ENCODE assay signal across 17 mouse cellular contexts in genomic region chr7:142548706-142549105, GRCm38 (mm10). TPM values are rescaled to one million over a fixed set of nuclear protein-coding genes. Genes with fewer than 3 reads are reported as not detected.
DNase-seq lines count a peak whose midpoint lies in the region; ATAC-seq and TF ChIP-seq lines count a peak whose summit lies in the region.
"Had no signal": no experiment of that assay in that cellular context is flagged by ENCODE, and none has a peak within 500 bp of the region (broad histone marks: within the 10 kb centered on the region; RNA-seq: fewer than 3 reads in every experiment).

No protein-coding gene starts in this region.

- TF ChIP-seq CTCF in gastrocnemius, adult 2 months (IDR thresholded peaks at IDR 0.05), result no peak

- no peaks in the 10 kb centered on the region for H3K27me3 ChIP-seq in kidney, embryonic 16.5 days (ENCODE audit: insufficient read depth, low read length)
- H3K27me3 ChIP-seq in limb, embryonic 10.5 days (ENCODE audit: low read depth, poor library complexity, severe bottlenecking), result no peaks in the 10 kb centered on the region
- H3K27me3 ChIP-seq in myocyte (ENCODE audit: control insufficient read depth, insufficient read depth, insufficient read length), result no peaks in the 10 kb centered on the region

- WGBS in kidney, embryonic 16.5 days, result 27% methylated on average over 6 of the region's 6 CpGs
- WGBS in limb, embryonic 10.5 days, result 2% methylated on average over 6 of the region's 6 CpGs

- DNase-seq in gastrocnemius, adult 2 months, result peak; percentile 72
- no peak for DNase-seq in gastrocnemius, adult 8-10 months (ENCODE audit: low spot score in 2 of 2)
- no peak for DNase-seq in kidney, postnatal 10 days
- peak; percentile 88 for DNase-seq in limb, embryonic 10.5 days (ENCODE audit: low spot score)
- no peak for DNase-seq in layer of hippocampus, adult 18-20 months (ENCODE audit: low spot score in 2 of 2)
- DNase-seq: adrenal gland, postnatal 25 days; cerebellum, adult 2 months; kidney, adult 2 months; left cerebral cortex, postnatal 4 days; liver, postnatal 0 days; lung, postnatal 36 days had no signal

- H3ac ChIP-seq in myocyte (ENCODE audit: control insufficient read depth, insufficient read length), result no peak overlapping the region

- no peaks in the 10 kb centered on the region for H3K9me3 ChIP-seq in kidney, embryonic 16.5 days (ENCODE audit: low read length)
- H3K9me3 ChIP-seq in limb, embryonic 10.5 days (replicated peaks), result no peaks in the 10 kb centered on the region

- intact Hi-C loops in gastrocnemius, adult 2 months (cut with DNase I), result no loop called here

- no peak overlapping the region for H3K4me3 ChIP-seq in gastrocnemius, adult 2 months
- no peak overlapping the region for H3K4me3 ChIP-seq in kidney, embryonic 16.5 days (ENCODE audit: low read length)
- H3K4me3 ChIP-seq in limb, embryonic 10.5 days, result peak overlapping the region; percentile 12
- H3K4me3 ChIP-seq in myocyte, result no peak overlapping the region

- H3K4me1 ChIP-seq in kidney, embryonic 16.5 days (ENCODE audit: insufficient read depth, low read length), result peaks cover 36% of the 10 kb centered on the region
- peaks cover 100% of the 10 kb centered on the region for H3K4me1 ChIP-seq in limb, embryonic 10.5 days

- no peak for ATAC-seq in kidney, embryonic 16.5 days (ENCODE audit: low FRiP score, low TSS enrichment)
- ATAC-seq: forebrain, embryonic 14.5 days; hindbrain, embryonic 16.5 days; liver, postnatal 0 days had no signal

- 0 out of 2 replicates have a peak overlapping the region, but pooled peaks have one; percentile 37 for H3K9ac ChIP-seq in kidney, embryonic 16.5 days (replicated peaks; ENCODE audit: low read length)
- H3K9ac ChIP-seq: liver, postnatal 0 days had no signal

- TF ChIP-seq POLR2A in myocyte (IDR thresholded peaks at IDR 0.05; ENCODE audit: insufficient read length, low read depth), result no peak

- no peak overlapping the region for H3K4me2 ChIP-seq in kidney, embryonic 16.5 days (replicated peaks; ENCODE audit: low read depth, low read length)
- H3K4me2 ChIP-seq in myocyte (ENCODE audit: low read depth), result no peak overlapping the region

- no peaks in the 10 kb centered on the region for H3K36me3 ChIP-seq in kidney, embryonic 16.5 days (ENCODE audit: insufficient read depth, low read length)
- H3K36me3 ChIP-seq in limb, embryonic 10.5 days, result no peaks in the 10 kb centered on the region
- H3K36me3 ChIP-seq in myocyte (ENCODE audit: control insufficient read depth, insufficient read depth), result no peaks in the 10 kb centered on the region

- H3K27ac ChIP-seq in gastrocnemius, adult 2 months, result peak overlapping the region; percentile 99
- peak overlapping the region; percentile 81 for H3K27ac ChIP-seq in kidney, embryonic 16.5 days (ENCODE audit: low read length)
- H3K27ac ChIP-seq in limb, embryonic 10.5 days, result peak overlapping the region; percentile 92

- H3K79me2 ChIP-seq in myocyte (ENCODE audit: control insufficient read depth, insufficient read depth), result no peaks in the 10 kb centered on the region

TF ChIP-seq in myocyte, 11 proteins besides CTCF, POLR2A, EP300 and RAD21:
- TF ChIP-seq MAX (IDR thresholded peaks at IDR 0.05; ENCODE audit: low read depth), result no peak
- TF ChIP-seq POLR2AphosphoS2 (IDR thresholded peaks at IDR 0.05; ENCODE audit: insufficient read length, low read depth), result peak; percentile 32
- no peak for TF ChIP-seq REST (IDR thresholded peaks at IDR 0.05; ENCODE audit: insufficient read depth, insufficient read length)
- TF ChIP-seq CEBPB (IDR thresholded peaks at IDR 0.05; ENCODE audit: insufficient read depth, poor library complexity, severe bottlenecking), result no peak
- no peak for TF ChIP-seq SRF (IDR thresholded peaks at IDR 0.05; ENCODE audit: control insufficient read depth, insufficient read length, low read depth)
- no peak for TF ChIP-seq E2F4 (IDR thresholded peaks at IDR 0.05; ENCODE audit: insufficient read depth)
- TF ChIP-seq TCF12 (IDR thresholded peaks at IDR 0.05; ENCODE audit: insufficient read depth, poor library complexity, severe bottlenecking), result no peak

RNA-seq across cellular contexts. Expression of gene Mrpl23, which starts 16.2 kb away (rescaled TPM):
- total RNA-seq in gastrocnemius, adult 2 months (2021), result 1 to 10 TPM in 1 of 2 experiments, under 1 TPM in 1; 0.89 to 1.4 TPM
- total RNA-seq in gastrocnemius, adult 8-10 months (2022), result 1 to 10 TPM; 1.0 to 5.1 (median 3.1) TPM
- 24.4 and 24.6 TPM in 2 replicates for polyA plus RNA-seq in kidney, embryonic 16.5 days (2015; fragmentation: Nextera tagmentation; extraction: Ambion mirVana)
- 25.9 and 33.7 TPM in 2 replicates for polyA plus RNA-seq in limb, embryonic 10.5 days (2016; fragmentation: Nextera tagmentation; extraction: Ambion mirVana)
- 73.3 TPM for polyA plus RNA-seq in myocyte (2012; fragmentation: generic; extraction: Trizol)
- 1 to 10 TPM; 6.8 to 8.4 TPM for total RNA-seq in layer of hippocampus, adult 18-20 months (2021)

RNA-seq across cellular contexts. Expression of gene Tnnt3, which starts 50.1 kb away (rescaled TPM):
- total RNA-seq in gastrocnemius, adult 2 months (2021), result over 10,000 TPM; 28,899 to 38,022 TPM
- over 10,000 TPM; 31,851 to 38,724 (median 35,835) TPM for total RNA-seq in gastrocnemius, adult 8-10 months (2022)
- polyA plus RNA-seq in kidney, embryonic 16.5 days (2015; fragmentation: Nextera tagmentation; extraction: Ambion mirVana), result 14.2 and 17.2 TPM in 2 replicates
- polyA plus RNA-seq in limb, embryonic 10.5 days (2016; fragmentation: Nextera tagmentation; extraction: Ambion mirVana), result 1.6 and 1.7 TPM in 2 replicates
- 2,107 TPM for polyA plus RNA-seq in myocyte (2012; fragmentation: generic; extraction: Trizol)
- total RNA-seq in layer of hippocampus, adult 18-20 months (2021), result not detected
- total RNA-seq: adrenal gland, postnatal 25 days; left cerebral cortex, adult 18-20 months had no signal
- polyA plus RNA-seq: small intestine, adult 2 months had no signal

Comparison
In these comparisons a context has a peak if more than half of its experiments do, and no peak if none do; other contexts are left out.
1. DNase-seq: peak in gastrocnemius, adult 2 months (single experiment) and limb, embryonic 10.5 days (single experiment); none in gastrocnemius, adult 8-10 months (0 of 2), kidney, postnatal 10 days (single experiment) and layer of hippocampus, adult 18-20 months (0 of 2).
2. RNA of gene Tnnt3, which starts 50.1 kb away (total RNA-seq): 28,899 to 38,022 TPM in gastrocnemius, adult 2 months and 31,851 to 38,724 TPM in gastrocnemius, adult 8-10 months; not detected in layer of hippocampus, adult 18-20 months; every median in the first group is over 1,000 times any median in the second.
3. Peak in every context shown above with its lines, with median percentiles within 50 percentile points of each other: H3K27ac ChIP-seq.